Mouse (Mus musculus) embryonic facial prominence, embryonic 10.5 days (tissue): ENCODE data around the gene Rarb. TPM values are rescaled to one million over a fixed set of nuclear protein-coding genes. Genes with fewer than 3 reads are reported as not detected.
A peak's percentile ranks its signal among the peaks of the same experiment; 100 is the strongest.
"Not testable (repeated sequence)": the region's sequence is repeated elsewhere in the genome, so short reads cannot be mapped to it uniquely, and the experiment has no call there.

Experiments used
- DNase-seq: peaks from one replicate; pipeline ENCODE4 v3.0.0-alpha.2; 2017; ENCODE audit warnings: low spot score
- H3K27ac ChIP-seq: fragments of 300-500 bp; sonication (generic); replicated peaks from 2 replicates; pipeline ENCODE4 v1.5.1; 2016; ENCODE audit warnings: mild to moderate bottlenecking
- H3K27me3 ChIP-seq: fragments of 300-500 bp; sonication (generic); replicated peaks from 2 replicates; pipeline ENCODE4 v1.6.1; 2016; ENCODE audit warnings: low read depth, mild to moderate bottlenecking; ENCODE audit not compliant: poor library complexity, severe bottlenecking
- H3K36me3 ChIP-seq: fragments of 300-500 bp; sonication (generic); replicated peaks from 2 replicates; pipeline ENCODE4 v1.6.1; 2016; ENCODE audit warnings: mild to moderate bottlenecking, moderate library complexity
- H3K4me1 ChIP-seq: fragments of 300-500 bp; sonication (generic); 2 replicates; pipeline ENCODE4 v1.6.1; 2016
- H3K4me3 ChIP-seq: fragments of 300-500 bp; sonication (generic); 2 replicates; pipeline ENCODE4 v1.5.1; 2016; ENCODE audit warnings: mild to moderate bottlenecking, moderate library complexity
- H3K9me3 ChIP-seq: fragments of 300-500 bp; sonication (generic); 2 replicates; pipeline ENCODE4 v1.6.1; 2016; ENCODE audit warnings: mild to moderate bottlenecking
- WGBS: fragments of 180-500 bp; shearing (Covaris S2); methylation state at CpG from one replicate; pipeline ENCODE4 v1.1.7; 2016; 5-methylcytosine and 5-hydroxymethylcytosine counted together
- polyA plus RNA-seq: library from polyadenylated mRNA; unstranded; fragments of >200 nt; fragmentation: Nextera tagmentation; extraction: Ambion mirVana; gene quantifications from 2 replicates; pipeline ENCODE4 v1.2.1, GENCODE M21; 2016

Rarb gene
- polyA plus RNA-seq, 1 experiment from 2014 or later = 27.1 TPM

DNA sequence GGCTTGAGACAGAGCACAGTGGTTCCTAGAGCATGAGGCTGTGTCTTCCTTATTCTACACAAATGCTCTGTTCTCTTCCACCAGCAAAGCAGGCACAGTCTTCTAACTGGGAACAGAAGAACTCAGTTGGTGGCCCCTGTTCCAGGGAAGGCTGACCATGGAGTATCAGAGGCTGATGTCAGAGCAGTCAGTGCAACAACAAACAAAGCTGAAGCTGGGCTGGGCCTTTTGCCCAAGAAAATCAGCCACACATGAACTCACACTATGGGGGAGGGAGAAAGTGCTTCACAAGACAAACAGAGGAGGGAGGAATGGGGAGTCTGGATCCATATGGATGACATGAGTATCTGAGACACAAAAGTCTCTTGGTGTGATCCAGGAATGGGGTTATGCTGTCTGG is 56.2 kb downstream of the Rarb start:
- no peaks in the 10 kb centered on the region for H3K9me3 ChIP-seq

DNA sequence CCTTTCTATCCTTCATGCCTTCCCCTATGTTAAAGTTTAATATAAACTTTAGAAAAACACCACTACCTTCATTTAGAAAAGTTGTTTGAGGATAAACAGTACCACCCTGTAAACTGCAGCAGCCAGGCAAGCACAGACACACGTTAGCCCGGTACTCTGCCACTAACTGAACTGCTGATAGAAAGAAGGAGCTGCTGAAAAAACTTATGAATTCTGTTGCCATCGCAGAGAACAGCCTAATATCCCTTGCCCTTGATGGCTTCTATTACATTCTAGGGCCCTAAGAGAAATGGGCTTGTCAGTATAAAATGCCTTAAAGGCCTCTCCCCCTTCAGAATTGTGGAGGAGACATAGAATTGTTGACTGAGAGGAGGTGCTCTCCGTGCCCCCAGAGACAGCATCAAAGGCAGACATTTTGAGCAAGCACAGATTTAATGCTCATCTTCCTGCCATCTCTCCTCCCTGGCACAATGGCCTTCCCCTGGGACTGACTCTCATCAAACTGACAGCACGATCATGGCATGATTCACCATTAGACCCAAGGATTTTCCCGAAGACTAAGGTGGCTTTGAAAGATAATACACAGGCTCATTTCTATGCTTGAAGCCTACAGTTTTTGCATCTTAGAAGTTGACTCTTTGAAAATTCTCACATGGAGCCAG is 60.1 kb downstream of the Rarb start:
- no peaks in the 10 kb centered on the region for H3K9me3 ChIP-seq
- WGBS = 81% methylated on average over 6 of the region's 6 CpGs
- no peaks in the 10 kb centered on the region for H3K4me1 ChIP-seq
- DNase-seq = no peak
- no peaks in the 10 kb centered on the region for H3K27me3 ChIP-seq
- no peaks in the 10 kb centered on the region for H3K36me3 ChIP-seq
- no peak overlapping the region for H3K4me3 ChIP-seq
- no peak overlapping the region for H3K27ac ChIP-seq

More for the DNA sequence above, 56.2 kb downstream of the Rarb start:
- no peaks in the 10 kb centered on the region for H3K36me3 ChIP-seq
- no peaks in the 10 kb centered on the region for H3K4me1 ChIP-seq
- H3K27me3 ChIP-seq = no peaks in the 10 kb centered on the region
- DNase-seq = no peak
- H3K4me3 ChIP-seq = no peak overlapping the region
- no peak overlapping the region for H3K27ac ChIP-seq

DNA sequence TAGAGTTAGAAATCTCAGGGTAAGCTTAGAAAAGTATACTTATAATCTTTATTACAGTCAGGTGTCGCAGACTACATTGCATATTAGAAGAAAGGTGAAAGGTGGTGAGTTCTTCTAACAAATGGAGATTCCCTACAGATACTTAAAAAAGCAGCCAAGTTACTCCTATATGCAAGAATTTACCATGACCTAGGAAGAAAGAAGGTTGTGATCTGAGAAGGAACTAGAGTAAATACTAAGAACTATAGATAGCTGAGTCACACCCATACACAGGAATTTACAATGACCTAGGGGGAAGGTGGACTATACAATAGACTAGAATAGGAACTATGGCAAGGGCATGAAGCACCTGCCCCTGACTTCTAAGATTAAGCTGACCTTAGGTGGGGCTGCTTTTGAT is 63.4 kb downstream of the Rarb start:
- DNase-seq, H3K9me3 ChIP-seq, H3K27me3 ChIP-seq, H3K27ac ChIP-seq, H3K36me3 ChIP-seq, H3K4me1 ChIP-seq, H3K4me3 ChIP-seq: not testable (repeated sequence)
- WGBS = 96% methylated on average over 1 of the region's 1 CpGs

DNA sequence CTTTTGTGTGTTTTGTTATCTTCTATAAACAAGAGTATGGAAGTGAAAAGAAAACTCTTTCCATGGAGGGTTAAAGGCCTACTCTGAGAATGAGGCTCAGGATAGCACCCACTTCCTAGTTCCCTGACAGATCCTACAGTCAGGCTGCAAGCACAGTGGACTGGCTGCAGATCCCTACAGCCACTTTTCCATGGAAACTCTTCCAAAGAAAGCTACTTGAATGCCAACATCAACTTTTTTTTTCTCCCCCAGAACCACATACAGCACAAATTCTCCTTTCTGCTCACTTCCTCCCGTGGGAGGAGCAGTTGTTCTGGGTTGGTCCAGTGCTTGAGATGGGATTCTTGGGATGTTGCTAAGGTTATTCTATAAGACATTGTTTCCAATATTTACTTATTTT is 66.3 kb downstream of the Rarb start:
- no peak overlapping the region for H3K4me3 ChIP-seq
- 84% methylated on average over 1 of the region's 1 CpGs for WGBS
- DNase-seq = no peak
- no peaks in the 10 kb centered on the region for H3K9me3 ChIP-seq
- H3K27me3 ChIP-seq = no peaks in the 10 kb centered on the region
- no peaks in the 10 kb centered on the region for H3K36me3 ChIP-seq
- no peak overlapping the region for H3K27ac ChIP-seq
- H3K4me1 ChIP-seq = no peaks in the 10 kb centered on the region

DNA sequence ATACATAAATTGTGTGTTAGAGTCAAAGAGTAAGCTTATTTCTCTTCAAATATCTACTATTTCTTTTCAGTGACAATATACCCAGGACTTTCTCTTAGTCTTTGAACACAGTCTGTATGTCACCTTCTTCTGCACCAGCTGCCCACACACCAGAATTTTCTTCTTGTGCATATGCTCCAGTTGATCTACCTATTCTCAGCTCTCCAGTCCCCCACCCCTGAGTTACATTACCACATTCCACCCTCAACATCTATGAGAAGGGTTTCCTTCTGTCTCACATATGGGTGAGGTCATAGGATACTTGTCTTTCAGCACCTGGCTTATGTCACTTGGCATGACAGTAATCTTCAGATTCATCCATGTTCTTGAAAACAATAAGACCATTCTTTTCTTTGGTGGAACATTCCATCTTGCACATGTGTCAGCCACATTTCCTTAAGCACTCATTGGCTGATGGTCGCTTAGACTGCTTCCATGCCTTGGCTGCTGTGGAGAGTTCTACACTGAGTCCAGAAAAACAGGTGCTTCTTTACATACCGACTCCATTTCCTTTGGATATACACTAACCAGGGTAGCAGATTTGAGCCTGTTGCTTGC is 71.9 kb downstream of the Rarb start:
- no peaks in the 10 kb centered on the region for H3K36me3 ChIP-seq
- no peaks in the 10 kb centered on the region for H3K27me3 ChIP-seq
- DNase-seq = no peak
- no peak overlapping the region for H3K4me3 ChIP-seq
- no peaks in the 10 kb centered on the region for H3K4me1 ChIP-seq
- no peaks in the 10 kb centered on the region for H3K9me3 ChIP-seq
- no peak overlapping the region for H3K27ac ChIP-seq
- 80% methylated on average over 2 of the region's 2 CpGs for WGBS

DNA sequence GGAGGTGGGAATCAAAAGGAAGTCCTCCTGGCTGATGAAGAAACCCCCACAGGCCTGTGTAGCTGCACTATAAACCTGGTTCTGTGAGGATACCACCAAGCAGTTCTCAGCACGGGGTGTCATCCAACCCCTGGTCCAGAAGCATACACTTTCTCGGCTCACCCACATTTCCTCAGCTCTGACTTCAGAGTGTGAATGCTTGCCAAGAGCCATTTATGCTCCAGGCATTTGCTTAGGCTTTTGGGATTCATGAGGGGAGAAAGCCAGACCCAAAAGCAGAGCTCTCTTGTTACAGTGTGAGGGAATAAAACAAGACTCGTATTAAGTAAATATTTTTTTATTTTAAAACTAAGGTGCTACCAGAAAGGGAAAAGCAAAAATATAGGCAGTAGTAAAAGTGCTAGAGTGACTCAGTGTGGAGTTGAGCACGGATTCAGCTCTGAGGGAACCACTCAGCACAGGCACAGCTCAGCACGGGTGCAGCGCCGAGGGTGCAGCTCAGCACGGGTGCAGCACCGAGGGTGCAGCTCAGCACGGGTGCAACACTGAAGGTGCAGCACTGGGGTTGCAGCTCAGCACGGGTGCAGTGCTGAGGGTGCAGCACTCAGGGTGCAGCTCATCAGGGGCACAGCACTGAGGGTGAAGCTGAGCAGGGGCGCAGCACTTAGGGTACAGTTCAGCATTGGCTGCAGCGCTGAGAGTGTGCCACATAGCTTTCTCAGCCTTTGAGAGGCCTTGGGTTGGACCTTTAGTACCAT is 77.8 kb downstream of the Rarb start:
- Histone ChIP-seq H3K4me3 (no peak overlapping the region), H3K27me3 (no peaks in the 10 kb centered on the region), H3K27ac (no peak overlapping the region; the same call in 1 of the 2 replicates), H3K9me3 (no peaks in the 10 kb centered on the region), H3K36me3 (no peaks in the 10 kb centered on the region), H3K4me1 (0 out of 2 replicates have a peak, but pooled peaks cover 3% of the 10 kb centered on the region)
- no peak for DNase-seq
- 77% methylated on average over 13 of the region's 13 CpGs for WGBS

DNA sequence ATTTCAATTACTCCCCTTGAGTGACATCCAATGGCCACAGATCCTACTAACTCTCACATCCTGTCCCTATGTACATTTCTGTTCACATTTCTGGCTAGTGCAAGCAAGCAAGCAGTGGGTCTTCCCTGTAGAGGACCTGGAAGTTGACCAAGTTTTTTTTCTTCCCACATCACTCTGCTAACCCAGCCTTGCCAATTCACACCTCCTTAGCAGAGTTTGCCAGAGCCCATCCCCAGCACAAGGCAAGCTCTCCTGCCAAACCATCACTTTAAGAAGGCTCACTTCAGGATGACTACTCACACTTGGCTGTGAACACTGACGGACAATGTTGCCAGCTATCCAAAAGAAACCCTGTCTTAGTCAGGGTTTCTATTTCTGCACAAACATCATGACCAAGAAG is 80.4 kb downstream of the Rarb start:
- DNase-seq = no peak
- Histone ChIP-seq H3K4me1 (peaks cover 27% of the 10 kb centered on the region), H3K36me3 (no peaks in the 10 kb centered on the region), H3K4me3 (no peak overlapping the region), H3K27me3 (no peaks in the 10 kb centered on the region), H3K9me3 (no peaks in the 10 kb centered on the region), H3K27ac (no peak overlapping the region)
- WGBS = 91% methylated on average over 1 of the region's 1 CpGs

DNA sequence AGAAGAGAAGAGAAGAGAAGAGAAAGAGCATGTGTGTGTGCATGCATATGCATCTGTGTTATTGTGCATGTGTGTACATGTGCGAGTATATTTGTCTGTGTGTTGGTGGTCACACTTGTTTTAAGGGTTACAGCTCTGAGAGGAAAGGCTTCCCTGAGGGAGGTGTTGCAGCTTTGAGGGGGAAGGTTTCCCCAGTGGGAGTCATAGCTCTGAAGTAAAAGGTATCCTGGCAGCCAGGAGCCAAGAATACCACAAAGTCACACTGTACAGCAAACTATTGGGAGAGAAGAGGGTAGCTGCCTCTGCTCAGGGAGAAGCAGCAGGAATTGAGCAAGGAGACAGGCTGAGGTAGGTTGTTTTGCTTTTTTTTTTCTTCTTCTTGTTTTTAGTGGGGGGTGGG is 81.2 kb downstream of the Rarb start:
- DNase-seq = no peak
- Histone ChIP-seq H3K27me3 (no peaks in the 10 kb centered on the region), H3K36me3 (no peaks in the 10 kb centered on the region), H3K9me3 (no peaks in the 10 kb centered on the region), H3K27ac (no peak overlapping the region), H3K4me3 (no peak overlapping the region), H3K4me1 (peaks cover 32% of the 10 kb centered on the region)
- 86% methylated on average over 1 of the region's 1 CpGs for WGBS

DNA sequence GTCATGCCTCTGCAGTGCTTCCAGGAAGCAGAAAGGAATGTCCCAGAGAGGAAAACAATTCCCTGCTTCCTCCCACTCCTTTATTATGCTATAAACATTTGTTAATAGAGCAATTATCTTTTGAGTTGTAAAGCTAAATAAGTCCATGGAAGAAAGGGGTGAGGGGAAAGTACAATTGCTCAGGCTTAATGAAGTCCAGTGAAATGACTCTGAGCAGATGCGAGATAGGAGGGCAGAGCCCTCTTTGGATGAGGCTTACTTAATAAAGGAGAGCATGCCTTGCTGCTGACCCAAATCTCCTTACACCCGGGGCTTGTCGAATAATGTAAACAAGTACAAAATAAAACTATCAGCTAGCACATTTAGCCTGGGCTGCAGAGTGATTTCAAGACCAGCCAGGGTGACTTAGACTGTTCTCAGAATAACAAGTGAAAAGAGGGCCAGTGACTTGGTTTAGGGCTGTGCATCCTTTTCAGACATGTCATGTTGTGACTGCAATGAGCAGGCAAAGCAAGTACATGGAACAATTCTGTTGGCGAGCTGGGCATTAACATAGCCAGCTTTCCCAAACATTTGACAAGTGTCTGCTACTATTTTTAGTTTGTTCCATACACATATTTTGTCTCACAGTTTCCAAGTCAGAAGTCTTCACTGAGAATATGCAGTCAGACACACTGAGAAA is 83.5 kb downstream of the Rarb start:
- Histone ChIP-seq H3K4me1 (peaks cover 29% of the 10 kb centered on the region), H3K27me3 (no peaks in the 10 kb centered on the region; the same call in 1 of the 2 replicates), H3K36me3 (no peaks in the 10 kb centered on the region), H3K27ac (no peak overlapping the region), H3K4me3 (no peak overlapping the region), H3K9me3 (no peaks in the 10 kb centered on the region)
- WGBS = 59% methylated on average over 4 of the region's 4 CpGs
- no peak for DNase-seq

DNA sequence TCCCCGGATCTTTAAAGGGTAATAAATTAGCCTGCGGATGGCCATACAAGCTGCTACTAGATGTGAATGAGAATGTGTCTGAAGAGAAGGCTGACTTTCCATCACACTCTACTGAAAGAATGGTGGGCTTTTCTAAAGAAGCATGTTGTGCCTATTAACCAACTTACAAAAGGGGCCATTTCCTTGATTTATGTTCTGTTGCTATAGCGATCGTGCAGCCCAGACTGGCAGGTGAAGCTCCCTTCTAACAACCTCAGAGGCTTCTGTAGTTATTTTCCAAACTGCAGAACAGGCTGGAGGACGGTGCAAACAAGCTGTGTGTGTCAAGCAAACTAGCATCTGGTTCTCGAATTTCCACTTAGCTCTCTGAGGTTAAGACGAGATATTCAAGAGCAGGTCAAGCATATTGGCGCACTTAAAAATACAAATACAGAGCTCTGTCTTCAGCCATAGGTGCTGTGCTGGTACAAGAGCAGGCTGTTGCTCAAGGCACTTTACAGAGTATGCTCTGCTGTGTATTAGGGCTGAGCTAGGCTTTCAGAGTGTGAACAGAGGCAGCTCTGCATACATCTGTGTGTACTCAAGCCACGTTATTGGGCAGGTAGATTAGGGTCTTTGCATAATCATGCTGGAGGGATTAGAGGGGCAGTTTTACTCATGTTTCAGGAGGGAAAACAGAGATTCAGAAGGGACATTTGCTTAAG is 85.2 kb downstream of the Rarb start:
- WGBS = 43% methylated on average over 9 of the region's 9 CpGs

DNA sequence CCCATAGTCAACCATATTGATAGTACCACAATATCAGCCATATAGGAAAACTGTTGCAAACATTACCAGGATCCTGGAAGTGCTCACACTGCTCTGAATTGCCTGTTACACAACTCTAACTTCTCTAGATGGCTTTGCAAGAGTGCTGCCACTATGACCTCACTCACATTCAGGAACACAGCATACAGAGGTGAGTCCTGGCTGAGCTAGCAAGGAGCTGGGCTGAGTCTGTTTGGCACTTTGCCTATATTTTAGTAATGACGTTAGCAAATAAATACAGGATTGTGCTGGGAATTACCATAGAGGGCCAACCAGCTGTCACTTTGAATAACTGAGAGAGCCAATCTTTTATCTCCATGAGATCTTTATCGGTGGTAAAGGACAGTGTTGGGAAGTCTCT is 86.9 kb downstream of the Rarb start:
- Histone ChIP-seq H3K4me1 (peaks cover 29% of the 10 kb centered on the region), H3K36me3 (no peaks in the 10 kb centered on the region), H3K27ac (no peak overlapping the region), H3K27me3 (no peaks in the 10 kb centered on the region; the same call in 1 of the 2 replicates), H3K9me3 (no peaks in the 10 kb centered on the region), H3K4me3 (no peak overlapping the region)
- WGBS = 92% methylated on average over 2 of the region's 2 CpGs
- no peak for DNase-seq

More for the DNA sequence above, 85.2 kb downstream of the Rarb start:
- Histone ChIP-seq H3K9me3 (no peaks in the 10 kb centered on the region), H3K36me3 (no peaks in the 10 kb centered on the region), H3K27ac (peak overlapping the region; percentile 57), H3K4me3 (no peak overlapping the region), H3K27me3 (no peaks in the 10 kb centered on the region; the same call in 1 of the 2 replicates), H3K4me1 (peaks cover 29% of the 10 kb centered on the region)
- peak; percentile 25 for DNase-seq

DNA sequence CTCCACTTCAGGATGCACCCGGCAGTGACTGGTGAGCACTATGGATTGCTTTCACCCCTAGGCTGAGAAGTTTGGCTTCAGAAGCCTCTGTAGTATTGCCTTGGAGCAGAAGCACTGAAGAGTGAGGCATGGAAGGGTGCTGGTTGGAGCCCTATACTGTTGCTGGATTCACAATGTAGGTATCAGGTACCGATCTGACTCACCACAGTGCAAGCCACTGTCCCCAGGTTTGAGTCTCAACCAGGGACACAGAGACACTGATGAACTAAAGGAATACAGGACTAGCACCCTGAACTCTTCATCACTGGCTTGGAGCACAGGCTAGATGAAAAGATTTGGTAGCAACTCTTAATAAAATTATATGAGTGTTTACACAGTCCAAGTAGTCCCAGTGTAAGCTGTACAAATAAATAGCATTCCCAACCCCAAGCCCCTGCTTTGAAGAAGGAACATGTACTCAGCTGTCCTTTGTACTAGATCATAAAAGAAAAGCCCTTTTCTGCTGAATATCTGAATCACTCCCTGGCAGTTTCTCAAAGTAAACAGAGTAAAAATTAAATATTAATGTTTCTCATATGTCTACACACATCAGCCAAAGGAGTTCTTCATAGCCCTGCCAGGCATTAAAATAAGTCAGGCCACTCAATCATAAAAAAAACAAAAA is 90.6 kb downstream of the Rarb start:
- 90% methylated on average over 2 of the region's 2 CpGs for WGBS
- no peak overlapping the region for H3K4me3 ChIP-seq
- H3K27me3 ChIP-seq = no peaks in the 10 kb centered on the region; the same call in 1 of the 2 replicates
- H3K36me3 ChIP-seq = no peaks in the 10 kb centered on the region
- H3K9me3 ChIP-seq = no peaks in the 10 kb centered on the region
- H3K4me1 ChIP-seq = peaks cover 2% of the 10 kb centered on the region
- no peak overlapping the region for H3K27ac ChIP-seq
- no peak for DNase-seq
